Mouse (Mus musculus): Measurements from ENCODE around the gene Tmem201. TPM values are rescaled to one million over a fixed set of nuclear protein-coding genes. Genes with fewer than 3 reads are reported as not detected.
A peak's percentile ranks its signal among the peaks of the same experiment; 100 is the strongest.

Gene Tmem201
- 21.7 and 25.3 TPM in 2 replicates for polyA plus RNA-seq (2012; ENCODE audit: insufficient read depth, low replicate concordance)

DNA sequence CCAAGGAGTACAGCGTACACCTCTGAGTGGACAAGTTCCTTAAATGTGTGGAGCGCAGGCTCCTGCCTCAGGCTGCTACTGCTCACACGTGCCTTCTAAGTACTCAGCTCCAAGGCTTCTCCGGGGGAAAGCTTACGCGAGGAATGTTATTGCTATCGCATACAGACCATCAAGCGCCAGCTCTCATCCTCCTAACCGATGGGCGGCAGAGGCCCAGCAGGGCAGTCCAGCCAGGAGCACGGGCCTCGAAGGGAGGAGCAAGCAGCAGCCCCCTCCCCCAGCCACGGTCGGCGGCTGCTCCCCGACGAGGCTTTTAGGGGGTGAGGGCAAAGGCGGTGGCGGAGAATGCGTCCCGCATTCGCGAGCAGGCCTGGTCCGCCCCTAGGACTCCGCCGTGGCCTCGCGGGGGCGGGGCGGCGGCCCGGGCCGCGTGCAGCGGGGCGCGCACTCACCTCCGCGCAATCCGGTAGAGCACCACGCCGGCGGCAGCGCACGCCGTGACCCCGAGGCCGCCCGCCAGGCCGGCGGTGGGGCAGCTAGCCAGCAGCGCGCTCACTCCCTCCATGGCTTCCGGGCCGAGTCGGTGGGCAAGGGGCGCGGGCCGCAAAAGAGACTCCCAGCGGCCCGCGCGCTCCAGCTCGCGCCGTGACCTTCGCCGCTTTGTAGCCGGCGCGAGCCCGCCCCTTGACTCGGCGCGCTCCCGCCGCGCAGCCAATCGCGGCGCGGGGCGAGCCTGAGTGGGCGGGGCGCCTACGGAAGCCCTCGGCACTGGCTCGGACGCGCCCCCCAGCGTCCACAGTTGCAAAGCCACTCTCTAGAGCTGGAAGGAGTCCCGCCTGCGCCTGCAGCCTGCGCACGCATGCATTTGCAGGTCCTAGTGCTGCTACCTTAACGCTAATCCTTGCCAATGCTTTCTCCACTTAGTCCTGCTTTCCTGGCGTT lies at the start of gene Tmem201:
Gene Tmem201 (minus strand): TSS at position 662 of the 942 bp plus-strand sequence.
- Histone ChIP-seq H3K36me3 (replicated peaks; ENCODE audit: low read length) (peaks cover 26% of the 10 kb centered on the region), H3K9me3 (no peaks in the 10 kb centered on the region), H3K4me3 (replicated peaks) (peak within 1 kb of the TSS; percentile 93), H3K4me1 (peaks cover 68% of the 10 kb centered on the region), H3K27me3 (replicated peaks) (no peaks in the 10 kb centered on the region)
- TF ChIP-seq FLI1 (IDR thresholded peaks at IDR 0.05; ENCODE audit: low read length) (no peak), GATA1 (IDR thresholded peaks at IDR 0.05; ENCODE audit: borderline replicate concordance, low read length) (no peak)

- H3K36me3 ChIP-seq (replicated peaks; ENCODE audit: low read length): peaks cover 3% of the 10 kb centered on the region
- H3K4me1 ChIP-seq: peaks cover 60% of the 10 kb centered on the region
- TF ChIP-seq GATA1 (IDR thresholded peaks at IDR 0.05; ENCODE audit: borderline replicate concordance, low read length): no peak
- TF ChIP-seq FLI1 (IDR thresholded peaks at IDR 0.05; ENCODE audit: low read length): no peak
- peaks cover 28% of the 10 kb centered on the region for H3K9me3 ChIP-seq
- H3K27me3 ChIP-seq (replicated peaks): peaks cover 22% of the 10 kb centered on the region
- H3K4me3 ChIP-seq (replicated peaks): no peak overlapping the region
Measured at GRCm38 (mm10) chr4:149784901-149785300, 47.1 kb upstream of the Tmem201 start.

- peaks cover 60% of the 10 kb centered on the region for H3K4me1 ChIP-seq
- no peak for TF ChIP-seq FLI1 (IDR thresholded peaks at IDR 0.05; ENCODE audit: low read length)
- TF ChIP-seq GATA1 (IDR thresholded peaks at IDR 0.05; ENCODE audit: borderline replicate concordance, low read length): no peak
- H3K4me3 ChIP-seq (replicated peaks): no peak overlapping the region
- H3K36me3 ChIP-seq (replicated peaks; ENCODE audit: low read length): peaks cover 3% of the 10 kb centered on the region
- peaks cover 28% of the 10 kb centered on the region for H3K9me3 ChIP-seq
- peaks cover 22% of the 10 kb centered on the region for H3K27me3 ChIP-seq (replicated peaks)
Measured at GRCm38 (mm10) chr4:149784371-149784770, 46.5 kb upstream of the Tmem201 start.

- Histone ChIP-seq H3K4me1 (peaks cover 53% of the 10 kb centered on the region), H3K27me3 (replicated peaks) (peaks cover 15% of the 10 kb centered on the region), H3K9me3 (peaks cover 18% of the 10 kb centered on the region), H3K4me3 (replicated peaks) (no peak overlapping the region), H3K36me3 (replicated peaks; ENCODE audit: low read length) (peaks cover 3% of the 10 kb centered on the region)
- no peak for TF ChIP-seq FLI1 (IDR thresholded peaks at IDR 0.05; ENCODE audit: low read length)
- no peak for TF ChIP-seq GATA1 (IDR thresholded peaks at IDR 0.05; ENCODE audit: borderline replicate concordance, low read length)
Measured at GRCm38 (mm10) chr4:149782975-149783374, 45.1 kb upstream of the Tmem201 start.

GRCm38 (mm10) chr4:149780565-149781356 lies 42.9 kb upstream of the Tmem201 start:
- TF ChIP-seq GATA1 (IDR thresholded peaks at IDR 0.05; ENCODE audit: borderline replicate concordance, low read length) (no peak), FLI1 (IDR thresholded peaks at IDR 0.05; ENCODE audit: low read length) (no peak)
- Histone ChIP-seq H3K4me3 (replicated peaks) (peak overlapping the region; percentile 79), H3K4me1 (peaks cover 73% of the 10 kb centered on the region), H3K27me3 (replicated peaks) (peaks cover 7% of the 10 kb centered on the region), H3K9me3 (no peaks in the 10 kb centered on the region; the same call in 1 of the 2 replicates), H3K36me3 (replicated peaks; ENCODE audit: low read length) (no peaks in the 10 kb centered on the region)

- Histone ChIP-seq H3K4me1 (peaks cover 73% of the 10 kb centered on the region), H3K4me3 (replicated peaks) (peak overlapping the region; percentile 79)
Measured at GRCm38 (mm10) chr4:149779966-149780365, 42.1 kb upstream of the Tmem201 start.

DNA sequence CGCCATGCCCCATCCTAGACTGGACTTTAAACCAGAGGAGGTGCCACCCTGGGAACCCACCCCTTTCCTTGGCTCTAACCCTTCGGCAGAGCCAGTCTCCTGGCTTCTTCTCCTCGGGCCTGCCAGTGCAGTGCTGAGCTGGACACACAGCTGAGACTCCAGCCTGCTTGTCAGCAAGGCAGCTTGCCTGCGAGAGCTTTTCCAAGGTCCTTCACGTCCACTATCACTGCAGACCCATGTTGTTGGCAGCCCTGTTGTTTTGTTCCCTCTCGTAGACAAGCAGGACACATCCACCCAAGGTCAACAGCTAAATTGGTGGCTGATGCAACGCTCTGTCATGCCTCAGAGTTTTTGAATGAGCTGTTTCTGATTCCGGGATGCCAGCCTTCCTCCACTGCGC lies 39.3 kb upstream of the Tmem201 start:
- H3K27me3 ChIP-seq (replicated peaks): peaks cover 3% of the 10 kb centered on the region
- no peak overlapping the region for H3K4me3 ChIP-seq (replicated peaks)
- H3K4me1 ChIP-seq: peaks cover 81% of the 10 kb centered on the region
- no peaks in the 10 kb centered on the region; the same call in 1 of the 2 replicates for H3K9me3 ChIP-seq
- TF ChIP-seq FLI1 (IDR thresholded peaks at IDR 0.05; ENCODE audit: low read length) (no peak), GATA1 (IDR thresholded peaks at IDR 0.05; ENCODE audit: borderline replicate concordance, low read length) (no peak)
- no peaks in the 10 kb centered on the region for H3K36me3 ChIP-seq (replicated peaks; ENCODE audit: low read length)

More at GRCm38 (mm10) chr4:149779966-149780365, 42.1 kb upstream of the Tmem201 start:
- H3K36me3 ChIP-seq (replicated peaks; ENCODE audit: low read length): no peaks in the 10 kb centered on the region
- TF ChIP-seq FLI1 (IDR thresholded peaks at IDR 0.05; ENCODE audit: low read length) (no peak), GATA1 (IDR thresholded peaks at IDR 0.05; ENCODE audit: borderline replicate concordance, low read length) (no peak)
- peaks cover 7% of the 10 kb centered on the region for H3K27me3 ChIP-seq (replicated peaks)
- no peaks in the 10 kb centered on the region; the same call in 1 of the 2 replicates for H3K9me3 ChIP-seq

GRCm38 (mm10) chr4:149775760-149776362 lies 38.0 kb upstream of the Tmem201 start:
- TF ChIP-seq FLI1 (IDR thresholded peaks at IDR 0.05; ENCODE audit: low read length) (no peak), GATA1 (IDR thresholded peaks at IDR 0.05; ENCODE audit: borderline replicate concordance, low read length) (no peak)
- peaks cover 69% of the 10 kb centered on the region for H3K4me1 ChIP-seq
- peak overlapping the region; percentile 46 for H3K4me3 ChIP-seq (replicated peaks)

DNA sequence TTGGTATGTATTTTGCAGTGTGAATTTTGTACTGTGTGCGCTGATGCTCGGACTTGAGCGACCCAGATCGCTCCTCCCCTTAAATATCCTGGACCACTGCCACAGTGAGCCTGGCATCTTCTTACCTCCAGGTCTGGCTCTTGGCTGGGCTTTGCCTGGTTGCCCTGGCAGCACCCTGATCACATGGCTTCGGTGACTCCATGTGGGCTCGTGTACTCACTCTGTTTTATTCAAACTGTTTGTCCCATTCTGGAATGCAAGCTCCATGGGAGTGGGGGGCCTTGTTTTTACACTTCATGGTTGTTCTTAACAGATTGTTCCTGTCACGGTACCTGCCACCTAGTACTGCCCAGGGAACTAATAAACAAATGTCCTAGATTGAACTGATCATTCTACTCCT lies 37.5 kb upstream of the Tmem201 start:
- no peak overlapping the region for H3K4me3 ChIP-seq (replicated peaks)
- H3K36me3 ChIP-seq (replicated peaks; ENCODE audit: low read length): peaks cover 8% of the 10 kb centered on the region
- H3K27me3 ChIP-seq (replicated peaks): peaks cover 3% of the 10 kb centered on the region
- no peaks in the 10 kb centered on the region for H3K9me3 ChIP-seq
- peaks cover 67% of the 10 kb centered on the region for H3K4me1 ChIP-seq
- TF ChIP-seq FLI1 (IDR thresholded peaks at IDR 0.05; ENCODE audit: low read length): no peak
- no peak for TF ChIP-seq GATA1 (IDR thresholded peaks at IDR 0.05; ENCODE audit: borderline replicate concordance, low read length)

More at GRCm38 (mm10) chr4:149775760-149776362, 38.0 kb upstream of the Tmem201 start:
- Histone ChIP-seq H3K36me3 (replicated peaks; ENCODE audit: low read length) (peaks cover 5% of the 10 kb centered on the region), H3K27me3 (replicated peaks) (peaks cover 3% of the 10 kb centered on the region), H3K9me3 (no peaks in the 10 kb centered on the region)
